In genomic region chr10:71443086-71443485, GRCm38 (mm10) we compare ENCODE assay signal across 18 mouse cellular contexts.
DNase-seq lines count a peak whose midpoint lies in the region; TF ChIP-seq lines count a peak whose summit lies in the region.
"Had no signal": no experiment of that assay in that cellular context is flagged by ENCODE, and none has a peak within 500 bp of the region (broad histone marks: within the 10 kb centered on the region; RNA-seq: fewer than 3 reads in every experiment).

No protein-coding gene starts in this region.

- H3K4me2 ChIP-seq in CH12.LX (ENCODE audit: insufficient read depth, low read depth, poor library complexity, severe bottlenecking) = no peak overlapping the region
- H3K4me2 ChIP-seq: embryonic facial prominence, embryonic 12.5 days; forebrain, embryonic 13.5 days; forebrain, embryonic 15.5 days had no signal

- no peaks in the 10 kb centered on the region for H3K79me2 ChIP-seq in CH12.LX (replicated peaks; ENCODE audit: control insufficient read depth, extremely low read depth, insufficient read depth, poor library complexity, severe bottlenecking)

- no peak overlapping the region for H3K4me3 ChIP-seq in CH12.LX (replicated peaks in 1 of 3; ENCODE audit: low read depth in 2 of 3, low read length in 2 of 3, poor library complexity in 1 of 3)
- H3K4me3 ChIP-seq: embryonic facial prominence, embryonic 10.5 days; embryonic facial prominence, embryonic 12.5 days; forebrain, embryonic 13.5 days; forebrain, embryonic 15.5 days had no signal

- DNase-seq in 416B (ENCODE audit: low read depth) = peak; percentile 10
- DNase-seq in CH12.LX (ENCODE audit: extremely low read depth) = peak; percentile 27
- peak; percentile 79 for DNase-seq in R1 (ENCODE audit: low read depth, low spot score)
- DNase-seq in adrenal gland, adult 18-20 months (ENCODE audit: low spot score in 2 of 2) = no peak
- no peak for DNase-seq in adrenal gland, postnatal 36 days
- no peak for DNase-seq in B cell, adult 2 months
- DNase-seq: adrenal gland, adult 8-10 months; adrenal gland, postnatal 14 days; cerebellum, adult 11-12 months; cerebellum, adult 2 months; cerebellum, adult 9-10 months; cerebellum, postnatal 10 days; cerebellum, postnatal 25 days; forebrain, postnatal 0 days had no signal

- in situ Hi-C loops in CH12.LX (cut with MboI; ENCODE audit: low pct_ligation_motif_present, low pct_unique_long_range_greater_than_20kb, low sequenced_read_pairs) = no loop called here

- H3K27me3 ChIP-seq in CH12.LX (replicated peaks) = no peaks in the 10 kb centered on the region
- H3K27me3 ChIP-seq: embryonic facial prominence, embryonic 12.5 days; forebrain, embryonic 13.5 days; forebrain, embryonic 15.5 days had no signal

- TF ChIP-seq RAD21 in CH12.LX (IDR thresholded peaks at IDR 0.05; ENCODE audit: low read depth, low read length) = peak; percentile 5; the same call in 1 of the 2 replicates

- TF ChIP-seq EP300 in CH12.LX (IDR thresholded peaks at IDR 0.05; ENCODE audit: low read length) = no peak

- no peaks in the 10 kb centered on the region for H3K36me3 ChIP-seq in CH12.LX (replicated peaks in 1 of 2; ENCODE audit: control insufficient read depth in 1 of 2, insufficient read depth in 1 of 2, low read length in 1 of 2)
- H3K36me3 ChIP-seq: embryonic facial prominence, embryonic 10.5 days; embryonic facial prominence, embryonic 12.5 days; forebrain, embryonic 15.5 days had no signal

- dilution Hi-C loops in CH12.LX (cut with MboI; ENCODE audit: extremely low pct_ligation_motif_present, extremely low pct_unique_long_range_greater_than_20kb, low sequenced_read_pairs) = no loop called here

- H3K27ac ChIP-seq in CH12.LX (ENCODE audit: insufficient read depth, low read depth) = no peak overlapping the region
- H3K27ac ChIP-seq: embryonic facial prominence, embryonic 10.5 days; embryonic facial prominence, embryonic 12.5 days; forebrain, embryonic 13.5 days; forebrain, embryonic 15.5 days had no signal

- H3K9me3 ChIP-seq in CH12.LX (replicated peaks; ENCODE audit: low read length) = no peaks in the 10 kb centered on the region
- H3K9me3 ChIP-seq: embryonic facial prominence, embryonic 10.5 days; embryonic facial prominence, embryonic 12.5 days; forebrain, embryonic 13.5 days; forebrain, embryonic 15.5 days had no signal

- TF ChIP-seq CTCF in CH12.LX (conservative IDR thresholded peaks at IDR 0.05 in 1 of 2, IDR thresholded peaks at IDR 0.05 in 1 of 2; ENCODE audit: low read depth in 2 of 2, low read length in 2 of 2) = no peak

- H3K9ac ChIP-seq in CH12.LX (ENCODE audit: insufficient read depth, low read depth) = no peak overlapping the region
- H3K9ac ChIP-seq: embryonic facial prominence, embryonic 12.5 days; forebrain, embryonic 13.5 days; forebrain, embryonic 15.5 days; forebrain, postnatal 0 days had no signal

- no peaks in the 10 kb centered on the region for H3K4me1 ChIP-seq in CH12.LX (ENCODE audit: control insufficient read depth in 1 of 2, insufficient read depth in 2 of 2)
- H3K4me1 ChIP-seq: embryonic facial prominence, embryonic 10.5 days; embryonic facial prominence, embryonic 12.5 days; forebrain, embryonic 13.5 days; forebrain, embryonic 15.5 days had no signal

- TF ChIP-seq POLR2A in CH12.LX (IDR thresholded peaks at IDR 0.05; ENCODE audit: low read depth, low read length) = no peak

TF ChIP-seq in CH12.LX, 34 proteins besides CTCF, POLR2A, EP300 and RAD21:
- TF ChIP-seq SIN3A (IDR thresholded peaks at IDR 0.05; ENCODE audit: low read length) = no peak
- no peak for TF ChIP-seq MAZ (IDR thresholded peaks at IDR 0.05; ENCODE audit: low read depth, low read length)
- no peak for TF ChIP-seq UBTF (IDR thresholded peaks at IDR 0.05; ENCODE audit: low read depth, low read length)

Comparison
In these comparisons a context has a peak if more than half of its experiments do, and no peak if none do; other contexts are left out.
1. DNase-seq: peak in 416B (single experiment), CH12.LX (single experiment) and R1 (single experiment); none in adrenal gland, adult 18-20 months (0 of 2), adrenal gland, postnatal 36 days (0 of 2) and B cell, adult 2 months (0 of 2).